Mouse (Mus musculus) splenic B cell, adult 2 months (primary cell): ENCODE measurements at regions not wholly inside any gene's neighbourhood (a gene's known extent, or its start where the extent isn't known, plus 50 kb on each side); places are given as distances from the start of the nearest gene placed in this dataset.
A peak's percentile ranks its signal among the peaks of the same experiment; 100 is the strongest.
"Not testable (repeated sequence)": the region's sequence is repeated elsewhere in the genome, so short reads cannot be mapped to it uniquely, and the experiment has no call there.

ENCODE experiments used
- DNase-seq: peaks from one replicate; pipeline ENCODE4 v3.0.0-alpha.2; 2011; ENCODE audit warnings: low read depth, low spot score
- H3K27me3 ChIP-seq: 2 replicates; pipeline ENCODE4 v1.6.1; 2012; ENCODE audit warnings: mild to moderate bottlenecking, low read length, moderate library complexity, mixed read lengths; ENCODE audit not compliant: control insufficient read depth, poor library complexity, insufficient read depth, severe bottlenecking
- H3K36me3 ChIP-seq: 2 replicates; pipeline ENCODE4 v1.6.1; 2012; ENCODE audit warnings: mild to moderate bottlenecking, low read length, moderate library complexity, mixed read lengths; ENCODE audit not compliant: control insufficient read depth, poor library complexity, insufficient read depth, severe bottlenecking

DNA sequence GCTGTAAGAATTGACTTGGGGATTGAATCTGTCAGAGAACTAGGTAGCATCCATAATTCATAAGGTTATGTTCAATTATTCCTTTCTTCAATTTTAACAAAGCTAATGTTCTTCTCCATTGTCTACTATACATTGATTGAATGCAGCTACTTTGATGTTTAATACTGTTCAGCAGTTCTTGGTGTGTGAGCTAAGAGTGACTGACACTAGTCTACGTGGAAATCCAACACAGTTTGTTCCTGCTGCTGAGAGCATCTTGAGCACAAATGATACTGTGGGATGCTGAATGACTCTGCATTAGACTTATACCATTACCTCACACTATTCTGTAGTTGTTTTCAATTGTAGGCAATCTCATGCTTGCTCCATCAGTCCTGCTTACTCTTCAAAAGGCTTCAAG is 249.4 kb upstream of the Akr1e1 start:
- no peak for DNase-seq
- Histone ChIP-seq H3K36me3 (no peaks in the 10 kb centered on the region), H3K27me3 (no peaks in the 10 kb centered on the region)

GRCm38 (mm10) chr13:4839481-4839880 is 230.5 kb upstream of the Akr1e1 start:
- not testable (repeated sequence) for H3K36me3 ChIP-seq, H3K27me3 ChIP-seq

DNA sequence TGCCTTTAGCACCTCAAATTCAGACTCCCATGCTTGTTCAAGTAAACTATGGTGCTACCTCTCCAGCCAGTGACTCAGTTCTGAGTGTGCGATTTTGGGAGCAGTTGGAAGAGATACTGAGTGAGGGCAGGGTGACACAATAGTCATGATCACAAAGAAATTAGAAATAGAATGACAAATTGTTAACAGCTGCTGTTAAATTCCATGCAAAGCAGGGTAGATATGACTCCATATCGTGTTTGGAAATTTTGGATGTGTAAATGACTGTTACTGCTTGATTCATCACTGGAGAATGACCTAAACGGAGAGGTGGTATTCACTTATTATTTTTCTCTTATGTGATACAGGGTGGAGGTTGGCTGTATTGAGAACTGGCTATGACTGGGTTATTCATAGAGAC is 217.8 kb upstream of the Akr1e1 start:
- H3K36me3 ChIP-seq: no peaks in the 10 kb centered on the region
- DNase-seq: no peak

More at GRCm38 (mm10) chr13:4839481-4839880, 230.5 kb upstream of the Akr1e1 start:
- not testable (repeated sequence) for DNase-seq

DNA sequence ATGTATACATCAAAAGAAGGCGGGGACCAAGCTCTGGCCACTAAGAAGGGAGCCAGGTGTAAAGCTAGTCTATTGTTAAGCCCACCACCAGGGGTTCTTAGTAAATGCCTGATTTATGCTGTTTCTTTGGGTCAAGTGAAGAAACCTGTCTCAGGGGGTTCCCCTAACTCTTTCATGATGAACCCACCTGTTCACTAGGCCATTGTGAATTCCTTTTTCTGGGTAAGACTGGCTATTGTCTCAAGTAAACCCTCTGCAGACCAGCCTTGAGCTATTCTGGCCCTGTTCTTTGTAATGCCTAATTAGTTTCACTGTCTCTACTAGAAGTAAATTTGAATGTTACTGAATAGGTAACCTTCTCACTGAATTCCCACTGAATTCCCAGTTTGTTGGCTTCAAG is 216.8 kb upstream of the Akr1e1 start:
- H3K27me3 ChIP-seq, DNase-seq, H3K36me3 ChIP-seq: not testable (repeated sequence)

More for the DNA sequence above, 217.8 kb upstream of the Akr1e1 start:
- no peaks in the 10 kb centered on the region for H3K27me3 ChIP-seq

DNA sequence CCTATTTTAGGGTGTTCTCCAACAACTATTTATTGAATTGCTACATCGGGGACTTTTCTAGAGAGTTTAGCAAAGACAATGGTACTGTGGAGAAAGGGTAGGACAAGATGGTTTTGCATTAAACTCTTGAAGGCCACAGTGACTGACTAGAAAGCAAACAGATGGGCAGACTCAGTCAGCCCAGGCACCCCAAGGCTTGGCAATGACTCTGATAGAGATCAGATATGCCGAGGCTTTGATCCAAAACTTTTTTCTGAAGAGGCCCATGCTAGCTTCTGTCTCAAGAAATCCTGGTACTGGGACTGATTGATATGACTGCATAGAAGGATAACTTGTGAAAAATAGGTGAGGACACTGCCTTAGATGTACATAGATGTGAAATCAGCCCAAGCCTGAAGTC is 197.9 kb upstream of the Akr1e1 start:
- no peak for DNase-seq
- Histone ChIP-seq H3K36me3 (no peaks in the 10 kb centered on the region), H3K27me3 (no peaks in the 10 kb centered on the region)

DNA sequence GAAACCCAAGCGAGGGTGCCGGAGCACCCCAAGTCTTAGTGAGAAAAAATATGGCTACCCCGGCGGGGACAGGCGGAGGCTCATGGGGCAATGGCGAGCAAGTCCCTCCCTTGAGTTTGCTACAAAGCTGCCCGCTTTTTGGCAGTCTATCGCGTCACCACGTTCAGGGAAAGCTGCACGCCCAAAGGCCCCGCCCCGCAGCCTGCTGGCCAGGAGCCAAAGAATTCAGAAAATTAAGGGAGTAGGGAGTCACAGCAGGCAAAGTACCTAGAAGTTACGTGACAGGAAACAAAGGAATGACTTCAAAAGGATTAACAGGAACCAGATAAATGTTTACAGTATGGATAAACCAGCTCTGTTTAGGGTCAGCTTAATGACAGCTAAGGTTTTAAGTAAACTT is 191.7 kb upstream of the Akr1e1 start:
- Histone ChIP-seq H3K36me3 (no peaks in the 10 kb centered on the region), H3K27me3 (no peaks in the 10 kb centered on the region)
- no peak for DNase-seq

GRCm38 (mm10) chr13:4791139-4791538 is 182.2 kb upstream of the Akr1e1 start:
- no peak for DNase-seq
- H3K27me3 ChIP-seq: no peaks in the 10 kb centered on the region
- no peaks in the 10 kb centered on the region for H3K36me3 ChIP-seq

DNA sequence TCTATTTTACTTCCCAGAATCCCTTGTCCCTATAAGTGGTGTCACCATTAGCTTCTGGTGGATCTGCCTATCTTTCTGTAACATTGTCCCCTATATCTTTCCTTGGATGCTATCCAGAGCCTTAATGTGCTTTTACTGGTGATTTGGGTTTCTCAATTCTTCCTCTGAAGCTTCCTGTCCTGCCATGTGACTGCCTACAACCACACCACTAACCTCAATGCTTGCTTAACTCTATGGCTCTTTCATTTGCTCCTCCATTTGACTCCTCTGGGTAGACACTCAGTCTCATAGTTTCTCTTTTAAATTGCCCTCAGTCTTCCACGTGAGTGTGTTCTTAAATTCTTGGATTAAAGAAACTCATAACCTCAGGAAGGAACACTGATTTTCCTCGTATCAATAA is 181.4 kb upstream of the Akr1e1 start:
- DNase-seq: no peak
- H3K36me3 ChIP-seq: no peaks in the 10 kb centered on the region
- no peaks in the 10 kb centered on the region for H3K27me3 ChIP-seq

GRCm38 (mm10) chr13:4783290-4783689 is 174.3 kb upstream of the Akr1e1 start:
- no peaks in the 10 kb centered on the region for H3K27me3 ChIP-seq
- H3K36me3 ChIP-seq: no peaks in the 10 kb centered on the region
- DNase-seq: no peak

DNA sequence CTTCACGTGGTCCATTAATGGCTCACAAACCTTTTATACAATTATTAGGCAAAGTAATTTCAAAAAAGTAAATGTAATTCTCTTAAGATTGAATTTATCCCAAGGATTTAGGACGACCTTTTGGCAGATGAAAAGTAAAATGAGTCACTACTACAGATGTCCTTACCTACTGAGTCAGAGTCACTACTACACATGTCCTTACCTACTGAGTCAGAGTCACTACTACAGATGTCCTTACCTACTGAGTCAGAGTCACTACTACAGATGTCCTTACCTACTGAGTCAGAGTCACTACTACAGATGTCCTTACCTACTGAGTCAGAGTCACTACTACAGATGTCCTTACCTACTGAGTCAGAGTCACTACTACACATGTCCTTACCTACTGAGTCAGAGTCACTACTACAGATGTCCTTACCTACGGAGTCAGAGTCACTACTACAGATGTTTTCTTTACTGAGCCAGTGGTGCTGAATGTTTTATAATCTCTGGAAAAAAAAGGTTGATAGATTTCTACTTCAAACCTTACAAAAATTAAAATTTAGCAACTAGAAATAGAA is 169.4 kb upstream of the Akr1e1 start:
- H3K36me3 ChIP-seq, H3K27me3 ChIP-seq, DNase-seq: not testable (repeated sequence)

GRCm38 (mm10) chr13:4776855-4777254 is 167.9 kb upstream of the Akr1e1 start:
- Histone ChIP-seq H3K27me3 (no peaks in the 10 kb centered on the region), H3K36me3 (no peaks in the 10 kb centered on the region)
- peak; percentile 5 for DNase-seq

- no peaks in the 10 kb centered on the region for H3K36me3 ChIP-seq
- DNase-seq: no peak
- no peaks in the 10 kb centered on the region for H3K27me3 ChIP-seq
These were observed 163.3 kb upstream of the Akr1e1 start for GRCm38 (mm10) chr13:4772324-4772723.

DNA sequence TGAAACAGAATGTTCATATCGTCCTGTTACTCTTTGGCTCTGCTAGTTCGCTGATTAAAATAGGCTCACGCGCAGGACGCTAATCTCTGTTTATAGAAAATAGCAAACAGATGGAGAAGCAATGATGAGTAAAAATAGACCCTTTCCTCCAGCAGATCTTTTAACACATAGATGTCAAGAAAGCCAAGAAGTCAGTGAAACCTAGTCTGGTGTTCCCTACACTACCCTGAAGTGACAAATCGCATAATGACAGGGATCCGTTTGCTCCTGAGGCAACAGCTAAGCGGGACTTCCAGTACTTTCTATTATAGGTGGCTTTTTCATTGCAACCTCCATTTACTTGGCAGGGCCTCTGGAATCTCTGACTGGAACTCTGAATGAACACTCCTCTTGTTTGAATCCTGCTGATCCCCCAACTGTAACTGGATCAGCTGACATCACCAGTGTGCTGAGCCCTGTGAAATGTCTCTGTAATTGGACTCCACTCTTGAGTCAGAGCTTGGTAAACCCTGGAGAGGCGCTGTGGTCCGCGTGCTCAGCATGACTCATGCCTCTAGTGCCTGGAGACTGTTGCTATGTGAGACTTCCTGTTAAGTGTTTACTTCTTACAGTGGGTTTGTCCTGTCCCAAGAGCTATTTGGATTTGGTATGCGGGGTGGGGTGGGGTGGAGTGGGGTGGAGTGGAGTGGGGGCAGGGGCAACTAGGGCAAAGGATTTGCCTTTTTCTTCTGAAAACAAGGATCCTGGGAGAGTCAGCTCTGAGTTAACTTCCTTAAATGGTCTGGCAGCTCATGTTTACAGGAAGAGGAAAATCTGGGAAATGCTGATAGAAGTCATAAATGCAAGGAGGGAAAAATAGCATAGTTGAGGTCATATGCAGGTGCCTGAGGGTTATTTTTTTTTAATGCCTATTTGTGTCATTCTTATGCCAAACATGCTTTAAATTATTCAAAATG is 162.4 kb upstream of the Akr1e1 start:
- no peaks in the 10 kb centered on the region for H3K27me3 ChIP-seq
- peak; percentile 1 for DNase-seq
- H3K36me3 ChIP-seq: no peaks in the 10 kb centered on the region

GRCm38 (mm10) chr13:4759965-4760364 is 151.0 kb upstream of the Akr1e1 start:
- no peaks in the 10 kb centered on the region for H3K27me3 ChIP-seq
- DNase-seq: no peak
- no peaks in the 10 kb centered on the region for H3K36me3 ChIP-seq

DNA sequence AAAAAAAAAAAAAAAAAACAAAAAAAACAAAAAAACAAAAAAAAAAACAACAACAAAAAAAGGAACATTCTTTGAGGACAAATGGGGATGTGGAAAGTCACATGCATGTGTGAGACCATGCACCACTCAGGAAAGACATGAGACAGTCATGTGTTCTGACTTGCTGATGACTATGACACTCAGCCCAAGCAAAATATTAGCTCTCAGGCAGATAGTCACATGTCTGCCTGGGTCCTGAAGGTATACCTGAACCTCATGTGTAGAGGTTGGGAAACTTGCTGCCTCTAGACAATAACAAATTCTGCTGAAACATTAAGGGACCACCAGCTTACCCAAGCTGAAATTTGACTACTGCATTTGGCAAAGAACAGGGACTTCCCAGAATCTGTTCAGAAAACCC is 147.6 kb upstream of the Akr1e1 start:
- no peaks in the 10 kb centered on the region for H3K36me3 ChIP-seq
- no peaks in the 10 kb centered on the region for H3K27me3 ChIP-seq
- DNase-seq: no peak
